Mouse (Mus musculus) forebrain, postnatal 0 days (tissue): ENCODE data around the gene Serpina3i. TPM values are rescaled to one million over a fixed set of nuclear protein-coding genes. Genes with fewer than 3 reads are reported as not detected.

Source experiments
- ATAC-seq: fragments of 200-750 bp; cut with Nextera tagmentation; 2 replicates; pipeline ENCODE4 v1.8.0; 2017; ENCODE audit warnings: mild to moderate bottlenecking, moderate library complexity
- DNase-seq: peaks from one replicate; pipeline ENCODE4 v3.0.0-alpha.2; 2015
- H3K27ac ChIP-seq: fragments of 300-500 bp; sonication (generic); 2 replicates; pipeline ENCODE4 v1.5.1; 2014; ENCODE audit warnings: low read depth, mild to moderate bottlenecking, antibody characterized with exemption, low read length, moderate library complexity, mixed read lengths
- H3K27me3 ChIP-seq: fragments of 300-500 bp; sonication (generic); 2 replicates; pipeline ENCODE4 v1.6.1; 2014; ENCODE audit warnings: mild to moderate bottlenecking, low read length, mixed read lengths; ENCODE audit not compliant: insufficient read depth
- H3K36me3 ChIP-seq: fragments of 300-500 bp; sonication (generic); 2 replicates; pipeline ENCODE4 v1.6.1; 2014; ENCODE audit warnings: mild to moderate bottlenecking, moderate library complexity; ENCODE audit not compliant: insufficient read depth
- H3K4me1 ChIP-seq: fragments of 300-500 bp; sonication (generic); 2 replicates; pipeline ENCODE4 v1.6.1; 2014; ENCODE audit warnings: antibody characterized with exemption; ENCODE audit not compliant: insufficient read depth
- H3K4me2 ChIP-seq: fragments of 300-500 bp; sonication (generic); 2 replicates; pipeline ENCODE4 v1.6.1; 2014; ENCODE audit warnings: low read depth, mild to moderate bottlenecking, moderate library complexity
- H3K4me3 ChIP-seq: fragments of 300-500 bp; sonication (generic); 2 replicates; pipeline ENCODE4 v1.5.1; 2014; ENCODE audit warnings: low read depth, low read length, mixed read lengths
- H3K9ac ChIP-seq: fragments of 300-500 bp; sonication (generic); 2 replicates; pipeline ENCODE4 v1.6.1; 2014; ENCODE audit warnings: mild to moderate bottlenecking
- H3K9me3 ChIP-seq: fragments of 300-500 bp; sonication (generic); 2 replicates; pipeline ENCODE4 v1.6.1; 2016; ENCODE audit warnings: low read length
- CTCF ChIP-seq: sonication (generic); IDR thresholded peaks from 2 replicates; pipeline ENCODE4 v1.5.1; 2016; ENCODE audit warnings: antibody characterized with exemption, control low read depth, low read depth
- WGBS: fragments of 180-500 bp; shearing (Covaris S2); extraction: QIAGEN DNeasy Blood & Tissue Kit; methylation state at CpG from one replicate; pipeline ENCODE4 v1.1.7; 2014; 5-methylcytosine and 5-hydroxymethylcytosine counted together
- polyA plus RNA-seq: library from polyadenylated mRNA; unstranded; fragments of >200 nt; fragmentation: Nextera tagmentation; extraction: Ambion mirVana; gene quantifications from 2 replicates; pipeline ENCODE4 v1.2.1, GENCODE M21; 2015
- total RNA-seq: library from RNA; depleted of rRNA; stranded (reverse); fragments of >200 nt; gene quantifications from 2 replicates; pipeline ENCODE4 v1.2.3, GENCODE M21; 2014; rRNA removed

Gene Serpina3i
- total RNA-seq (0.10 TPM in 1 of 2 replicates, not detected in the other), polyA plus RNA-seq (not detected in 2 replicates)

DNA sequence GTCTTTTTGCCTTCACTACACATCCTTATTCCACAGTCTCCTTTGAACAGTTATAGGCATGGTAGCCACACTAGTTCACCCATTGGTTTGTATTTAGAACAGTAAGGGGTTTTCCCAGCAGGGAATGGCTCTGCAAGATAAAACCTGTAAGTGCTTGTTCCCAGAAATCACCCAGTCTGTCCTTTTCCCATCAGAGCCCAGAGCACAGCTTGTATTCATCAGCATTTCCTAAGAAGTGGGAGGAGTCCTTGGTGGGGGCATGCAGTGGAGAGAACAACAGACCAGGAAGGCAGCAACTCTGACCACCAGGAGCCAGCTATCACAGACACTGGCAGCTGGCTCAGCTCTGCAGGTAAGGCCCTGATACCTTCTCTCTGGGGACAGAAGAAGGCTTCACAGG lies at the start of gene Serpina3i:
TSS of gene Serpina3i (plus strand) at position 260 of the 400 bp plus-strand sequence.
- Histone ChIP-seq H3K36me3 (no peaks in the 10 kb centered on the region), H3K4me1 (no peaks in the 10 kb centered on the region), H3K9ac (no peak within 1 kb of the TSS), H3K4me2 (no peak within 1 kb of the TSS), H3K27ac (no peak within 1 kb of the TSS), H3K4me3 (no peak within 1 kb of the TSS), H3K9me3 (no peaks in the 10 kb centered on the region), H3K27me3 (no peaks in the 10 kb centered on the region)
- DNase-seq (no peak), ATAC-seq (no peak)
- TF ChIP-seq CTCF: no peak

GRCm38 (mm10) chr12:104213689-104214444 lies 49.1 kb upstream of the Serpina3i start:
- TF ChIP-seq CTCF: no peak
- no peaks in the 10 kb centered on the region for H3K36me3 ChIP-seq
- H3K27me3 ChIP-seq: no peaks in the 10 kb centered on the region
- no peak for DNase-seq
- peak; percentile 48 for ATAC-seq
- WGBS: 52% methylated on average over 2 of the region's 2 CpGs
- H3K27ac ChIP-seq: no peak overlapping the region
- H3K4me3 ChIP-seq: no peak overlapping the region
- H3K9me3 ChIP-seq: no peaks in the 10 kb centered on the region
- no peak overlapping the region for H3K4me2 ChIP-seq
- no peak overlapping the region for H3K9ac ChIP-seq
- no peaks in the 10 kb centered on the region for H3K4me1 ChIP-seq

- no peak for TF ChIP-seq CTCF
These were observed 48.5 kb upstream of the Serpina3i start, which contains the start of gene Serpina3f for GRCm38 (mm10) chr12:104214445-104214753. Gene Serpina3f, plus strand, starts transcription at chr12:104214544.

GRCm38 (mm10) chr12:104215249-104215648 lies 47.7 kb upstream of the Serpina3i start:
- Histone ChIP-seq H3K4me1 (no peaks in the 10 kb centered on the region), H3K9me3 (no peaks in the 10 kb centered on the region), H3K9ac (no peak overlapping the region), H3K27ac (no peak overlapping the region), H3K36me3 (no peaks in the 10 kb centered on the region), H3K4me2 (no peak overlapping the region), H3K27me3 (no peaks in the 10 kb centered on the region), H3K4me3 (no peak overlapping the region)
- DNase-seq (no peak), ATAC-seq (no peak)
- WGBS: 94% methylated on average over 1 of the region's 1 CpGs
- no peak for TF ChIP-seq CTCF

More at GRCm38 (mm10) chr12:104214445-104214753, 48.5 kb upstream of the Serpina3i start, which contains the start of gene Serpina3f:
- ATAC-seq: no peak
- H3K27me3 ChIP-seq: no peaks in the 10 kb centered on the region
- WGBS: 68% methylated on average over 1 of the region's 1 CpGs
- H3K27ac ChIP-seq: no peak within 1 kb of the TSS
- DNase-seq: no peak
- H3K4me3 ChIP-seq: no peak within 1 kb of the TSS
- no peaks in the 10 kb centered on the region for H3K9me3 ChIP-seq
- no peaks in the 10 kb centered on the region for H3K4me1 ChIP-seq
- H3K36me3 ChIP-seq: no peaks in the 10 kb centered on the region
- H3K4me2 ChIP-seq: no peak within 1 kb of the TSS
- no peak within 1 kb of the TSS for H3K9ac ChIP-seq

DNA sequence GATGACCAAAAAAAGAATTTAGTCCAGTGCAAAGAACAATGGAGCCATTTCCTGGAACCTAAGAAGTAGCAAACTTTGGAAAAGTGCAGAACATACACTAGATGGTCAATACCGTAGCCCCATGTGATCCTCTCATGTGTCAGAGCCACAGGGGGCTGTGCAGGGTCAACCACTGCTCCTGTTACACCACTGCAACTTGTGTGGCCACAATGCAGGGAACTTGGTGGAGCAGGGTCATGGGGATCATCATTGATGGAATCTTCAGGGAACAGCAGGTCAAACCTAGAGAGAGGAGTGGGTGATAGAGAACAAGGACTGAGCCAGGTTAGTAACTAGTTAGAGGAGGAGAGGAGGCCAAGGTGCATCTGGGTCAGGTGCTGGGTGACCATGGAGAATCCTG lies 41.3 kb upstream of the Serpina3i start:
- DNase-seq (no peak), ATAC-seq (no peak)
- no peaks in the 10 kb centered on the region for H3K27me3 ChIP-seq
- H3K9ac ChIP-seq: no peak overlapping the region
- no peak overlapping the region for H3K4me3 ChIP-seq
- no peaks in the 10 kb centered on the region for H3K9me3 ChIP-seq
- H3K36me3 ChIP-seq: no peaks in the 10 kb centered on the region
- 77% methylated on average over 1 of the region's 1 CpGs for WGBS
- no peak overlapping the region for H3K4me2 ChIP-seq
- H3K4me1 ChIP-seq: no peaks in the 10 kb centered on the region
- no peak for TF ChIP-seq CTCF
- H3K27ac ChIP-seq: no peak overlapping the region

- TF ChIP-seq CTCF: no peak
- no peak overlapping the region for H3K9ac ChIP-seq
- no peak overlapping the region for H3K4me3 ChIP-seq
- H3K9me3 ChIP-seq: no peaks in the 10 kb centered on the region
- no peak overlapping the region for H3K27ac ChIP-seq
- 77% methylated on average over 1 of the region's 1 CpGs for WGBS
- H3K27me3 ChIP-seq: no peaks in the 10 kb centered on the region
- H3K36me3 ChIP-seq: no peaks in the 10 kb centered on the region
- DNase-seq (no peak), ATAC-seq (no peak)
- no peak overlapping the region for H3K4me2 ChIP-seq
- H3K4me1 ChIP-seq: no peaks in the 10 kb centered on the region
These were observed 39.2 kb upstream of the Serpina3i start for GRCm38 (mm10) chr12:104223690-104224089.

DNA sequence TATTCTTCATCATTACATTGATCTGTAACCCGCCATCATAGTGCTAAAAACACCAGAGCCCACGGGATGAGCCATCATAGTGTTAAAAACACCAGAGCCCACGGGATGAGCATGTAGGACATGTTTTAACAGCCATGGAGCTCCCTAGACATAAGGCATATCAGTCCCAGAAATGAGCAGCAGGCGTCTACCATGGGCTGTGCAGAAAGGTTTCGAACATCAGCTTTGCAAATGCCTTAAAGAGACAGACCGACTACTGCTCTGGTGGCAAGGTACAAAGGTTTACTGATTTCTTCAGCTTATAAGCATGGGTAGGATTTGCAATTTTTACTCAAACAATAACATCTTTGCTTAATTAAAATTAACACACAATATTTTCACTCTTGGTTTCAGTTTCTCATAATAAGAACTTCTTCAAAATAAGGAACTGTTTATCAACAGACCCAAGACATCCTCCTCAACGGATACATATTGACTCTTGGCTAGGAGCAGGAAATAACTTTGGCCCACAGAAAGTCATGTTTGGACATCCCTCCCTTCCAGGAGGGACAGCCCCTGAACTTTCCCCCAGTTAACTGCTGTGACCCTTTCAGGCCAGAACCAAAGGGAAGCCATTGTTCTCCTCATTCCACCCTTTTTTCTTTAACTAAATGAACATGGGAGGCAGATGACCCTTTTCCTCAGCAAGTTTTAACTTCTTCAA lies 38.2 kb upstream of the Serpina3i start:
- H3K27ac ChIP-seq: no peak overlapping the region
- whole genome bisulfite sequencing: 67% methylated on average over 7 of the region's 7 CpGs
- H3K27me3 ChIP-seq: no peaks in the 10 kb centered on the region
- no peak overlapping the region for H3K4me2 ChIP-seq
- H3K4me3 ChIP-seq: no peak overlapping the region
- no peak for ATAC-seq
- no peak for TF ChIP-seq CTCF
- H3K9ac ChIP-seq: no peak overlapping the region
- H3K36me3 ChIP-seq: no peaks in the 10 kb centered on the region
- no peak for DNase-seq
- H3K4me1 ChIP-seq: no peaks in the 10 kb centered on the region
- no peaks in the 10 kb centered on the region for H3K9me3 ChIP-seq
